Mouse (Mus musculus) adipocyte (in vitro differentiated cells): Measurements from ENCODE around the gene Axin1.
A peak's percentile ranks its signal among the peaks of the same experiment; 100 is the strongest.
"Not testable (repeated sequence)": the region's sequence is repeated elsewhere in the genome, so short reads cannot be mapped to it uniquely, and the experiment has no call there.

Experiments
- DNase-seq: peaks from one replicate; pipeline ENCODE4 v3.0.0-alpha.2; 2016; ENCODE audit warnings: low spot score

The Axin1 gene

GRCm38 (mm10) chr17:26119766-26120710 lies 18.4 kb upstream of the Axin1 start:
- peak; percentile 44 for DNase-seq

GRCm38 (mm10) chr17:26122431-26123140 lies 15.9 kb upstream of the Axin1 start:
- DNase-seq: no peak

- DNase-seq: peak; percentile 99
Measured at GRCm38 (mm10) chr17:26123267-26123684, 15.2 kb upstream of the Axin1 start, which contains the start of gene Mrpl28. Gene Mrpl28 (plus strand): TSS chr17:26123500.

- DNase-seq: no peak
Measured at GRCm38 (mm10) chr17:26124560-26124959, 13.9 kb upstream of the Axin1 start.

GRCm38 (mm10) chr17:26125226-26125625 lies 13.3 kb upstream of the Axin1 start:
- no peak for DNase-seq

- DNase-seq: no peak
Measured at GRCm38 (mm10) chr17:26131062-26131732, 7.3 kb upstream of the Axin1 start.

GRCm38 (mm10) chr17:26131856-26132853 lies 6.3 kb upstream of the Axin1 start:
- no peak for DNase-seq

GRCm38 (mm10) chr17:26137106-26137750 lies 1.3 kb upstream of the Axin1 start:
- DNase-seq: no peak

- no peak for DNase-seq
Measured at GRCm38 (mm10) chr17:26137751-26138130, 747 bp upstream of the Axin1 start.

- peak; percentile 42 for DNase-seq
Measured at GRCm38 (mm10) chr17:26138901-26139381, 453 bp downstream of the Axin1 start.

- no peak for DNase-seq
Measured at GRCm38 (mm10) chr17:26142796-26143195, 4.3 kb downstream of the Axin1 start.

- DNase-seq: no peak
Measured at GRCm38 (mm10) chr17:26143386-26143785, 4.9 kb downstream of the Axin1 start.

GRCm38 (mm10) chr17:26149056-26149455 lies 10.6 kb downstream of the Axin1 start:
- DNase-seq: no peak

GRCm38 (mm10) chr17:26151886-26152630 lies 13.6 kb downstream of the Axin1 start:
- no peak for DNase-seq

- no peak for DNase-seq
Measured at GRCm38 (mm10) chr17:26162736-26163135, 24.2 kb downstream of the Axin1 start.

- no peak for DNase-seq
Measured at GRCm38 (mm10) chr17:26168039-26168438, 29.6 kb downstream of the Axin1 start.

- DNase-seq: not testable (repeated sequence)
Measured at GRCm38 (mm10) chr17:26175248-26175647, 36.8 kb downstream of the Axin1 start.

- no peak for DNase-seq
Measured at GRCm38 (mm10) chr17:26178611-26179010, 40.1 kb downstream of the Axin1 start.

GRCm38 (mm10) chr17:26181179-26181578 lies 42.7 kb downstream of the Axin1 start:
- DNase-seq: no peak

GRCm38 (mm10) chr17:26187592-26187991 lies 49.1 kb downstream of the Axin1 start:
- no peak for DNase-seq
